Mouse (Mus musculus) retina, embryonic 14.5 days (tissue): Measurements from ENCODE around the gene Ndufaf2.
A peak's percentile ranks its signal among the peaks of the same experiment; 100 is the strongest.

ENCODE experiments used
- DNase-seq: peaks from one replicate; pipeline ENCODE4 v3.0.0-alpha.2; 2015; ENCODE audit warnings: low spot score

Ndufaf2 gene

GRCm38 (mm10) chr13:108138403-108138977 is 19.9 kb downstream of the Ndufaf2 start:
- no peak for DNase-seq

GRCm38 (mm10) chr13:108135617-108136016 is 22.8 kb downstream of the Ndufaf2 start:
- DNase-seq = no peak

- no peak for DNase-seq
Measured at GRCm38 (mm10) chr13:108132031-108132819, 26.2 kb downstream of the Ndufaf2 start.

GRCm38 (mm10) chr13:108130737-108131136 is 27.7 kb downstream of the Ndufaf2 start:
- no peak for DNase-seq

- peak; percentile 49 for DNase-seq
Measured at GRCm38 (mm10) chr13:108129070-108129469, 29.4 kb downstream of the Ndufaf2 start.

GRCm38 (mm10) chr13:108127883-108128282 is 30.5 kb downstream of the Ndufaf2 start:
- no peak for DNase-seq

GRCm38 (mm10) chr13:108127130-108127529 is 31.3 kb downstream of the Ndufaf2 start:
- DNase-seq = peak; percentile 78

GRCm38 (mm10) chr13:108126246-108126645 is 32.2 kb downstream of the Ndufaf2 start:
- no peak for DNase-seq

GRCm38 (mm10) chr13:108124096-108124495 is 34.3 kb downstream of the Ndufaf2 start:
- peak; percentile 59 for DNase-seq

GRCm38 (mm10) chr13:108123109-108123723 is 35.2 kb downstream of the Ndufaf2 start:
- DNase-seq = no peak

- DNase-seq = no peak
Measured at GRCm38 (mm10) chr13:108119411-108120310, 38.8 kb downstream of the Ndufaf2 start.

- DNase-seq = no peak
Measured at GRCm38 (mm10) chr13:108118188-108118587, 40.2 kb downstream of the Ndufaf2 start.

GRCm38 (mm10) chr13:108117654-108118053 is 40.8 kb downstream of the Ndufaf2 start:
- no peak for DNase-seq

- DNase-seq = no peak
Measured at GRCm38 (mm10) chr13:108114257-108114656, 44.2 kb downstream of the Ndufaf2 start.

GRCm38 (mm10) chr13:108113536-108113935 is 44.9 kb downstream of the Ndufaf2 start:
- DNase-seq = no peak

- no peak for DNase-seq
Measured at GRCm38 (mm10) chr13:108110929-108111328, 47.5 kb downstream of the Ndufaf2 start.

- DNase-seq = no peak
Measured at GRCm38 (mm10) chr13:108100700-108101099, 57.7 kb downstream of the Ndufaf2 start.

GRCm38 (mm10) chr13:108096446-108096845 is 62.0 kb downstream of the Ndufaf2 start:
- DNase-seq = no peak

- DNase-seq = no peak
Measured at GRCm38 (mm10) chr13:108095617-108096016, 62.8 kb downstream of the Ndufaf2 start.

GRCm38 (mm10) chr13:108094681-108095080 is 63.7 kb downstream of the Ndufaf2 start:
- DNase-seq = no peak

GRCm38 (mm10) chr13:108092290-108092689 is 66.1 kb downstream of the Ndufaf2 start:
- DNase-seq = no peak

- DNase-seq = no peak
Measured at GRCm38 (mm10) chr13:108086724-108087123, 71.7 kb downstream of the Ndufaf2 start.
